Mouse (Mus musculus) left cerebral cortex, postnatal 25 days (tissue): ENCODE measurements around the gene Nlk. TPM values are rescaled to one million over a fixed set of nuclear protein-coding genes. Genes with fewer than 3 reads are reported as not detected.
"Not testable (repeated sequence)": the region's sequence is repeated elsewhere in the genome, so short reads cannot be mapped to it uniquely, and the experiment has no call there.

Experiments
- DNase-seq, 2 experiments: peaks; one replicate each; pipeline ENCODE4 v3.0.0; 2022; ENCODE audit warnings: low spot score in 2 of 2, mixed read lengths in 1 of 2
- intact Hi-C: fragments of 180-260 bp; cut with DNase I; formaldehyde crosslinking; loops from one replicate; pipeline ENCODE4 v1.15.1; 2025
- total RNA-seq, 2 experiments: library from RNA; stranded (reverse); gene quantifications; 2 replicates each; pipeline ENCODE4 v1.2.3; 2021

Gene Nlk
- total RNA-seq, 2 experiments from 2014 or later: 113 to 115 TPM

GRCm38 (mm10) chr11:78600926-78601590 is 96.1 kb downstream of the Nlk start:
- DNase-seq: peak in 1 of 2 experiments; percentile 39
- intact Hi-C loops: no loop called here

GRCm38 (mm10) chr11:78600496-78600895 is 96.7 kb downstream of the Nlk start:
- intact Hi-C loops: no loop called here
- DNase-seq: no peak

- intact Hi-C loops: no loop called here
- DNase-seq: no peak
Observed at GRCm38 (mm10) chr11:78600051-78600450, 97.1 kb downstream of the Nlk start.

- intact Hi-C loops: no loop called here
- DNase-seq: no peak
Observed at GRCm38 (mm10) chr11:78598763-78599415, 98.3 kb downstream of the Nlk start.

GRCm38 (mm10) chr11:78596750-78597149 is 100.4 kb downstream of the Nlk start:
- DNase-seq: peak in 1 of 2 experiments; percentile 43
- intact Hi-C loops: no loop called here

GRCm38 (mm10) chr11:78595773-78596172 is 101.4 kb downstream of the Nlk start:
- intact Hi-C loops: no loop called here
- DNase-seq: no peak

- intact Hi-C loops: no loop called here
- DNase-seq: no peak
Observed at GRCm38 (mm10) chr11:78594271-78594964, 102.8 kb downstream of the Nlk start.

- intact Hi-C loops, DNase-seq: not testable (repeated sequence)
Observed at GRCm38 (mm10) chr11:78587677-78588076, 109.5 kb downstream of the Nlk start.

- intact Hi-C loops: no loop called here
Observed at GRCm38 (mm10) chr11:78586099-78586498, 111.1 kb downstream of the Nlk start.

GRCm38 (mm10) chr11:78582848-78583247 is 114.3 kb downstream of the Nlk start:
- intact Hi-C loops: no loop called here
- no peak for DNase-seq

More at GRCm38 (mm10) chr11:78586099-78586498, 111.1 kb downstream of the Nlk start:
- DNase-seq: no peak

GRCm38 (mm10) chr11:78574975-78575374 is 122.2 kb downstream of the Nlk start:
- intact Hi-C loops: no loop called here
- no peak for DNase-seq

- intact Hi-C loops: no loop called here
- DNase-seq: no peak
Observed at GRCm38 (mm10) chr11:78574536-78574935, 122.6 kb downstream of the Nlk start.

- intact Hi-C loops, DNase-seq: not testable (repeated sequence)
Observed at GRCm38 (mm10) chr11:78574031-78574430, 123.1 kb downstream of the Nlk start.

- intact Hi-C loops: no loop called here
Observed at GRCm38 (mm10) chr11:78571854-78572253, 125.3 kb downstream of the Nlk start.

GRCm38 (mm10) chr11:78571441-78571840 is 125.7 kb downstream of the Nlk start:
- intact Hi-C loops: no loop called here
- DNase-seq: peak; percentile 48 to 74

More at GRCm38 (mm10) chr11:78571854-78572253, 125.3 kb downstream of the Nlk start:
- no peak for DNase-seq

- intact Hi-C loops: no loop called here
- DNase-seq: no peak
Observed at GRCm38 (mm10) chr11:78569806-78570205, 127.4 kb downstream of the Nlk start.

- intact Hi-C loops: no loop called here
- no peak for DNase-seq
Observed at GRCm38 (mm10) chr11:78568827-78569226, 128.3 kb downstream of the Nlk start.

GRCm38 (mm10) chr11:78567614-78568013 is 129.6 kb downstream of the Nlk start:
- intact Hi-C loops: no loop called here
- DNase-seq: no peak

- DNase-seq: no peak
- intact Hi-C loops: no loop called here
Observed at GRCm38 (mm10) chr11:78566775-78567174, 130.4 kb downstream of the Nlk start.

- peak; percentile 74 to 89 for DNase-seq
- intact Hi-C loops: loop anchor here (5.0 kb wide), 1 partner anchor 397 kb away; no protein-coding TSS in a partner anchor
Observed at GRCm38 (mm10) chr11:78560447-78560846, 136.7 kb downstream of the Nlk start.
